In genomic region chr6:137633626-137634025, GRCm38 (mm10) we compare ENCODE assay signal across 28 mouse cellular contexts. TPM values are rescaled to one million over a fixed set of nuclear protein-coding genes. Genes with fewer than 3 reads are reported as not detected.
DNase-seq lines count a peak whose midpoint lies in the region; ATAC-seq lines count a peak whose summit lies in the region.
"Had no signal": no experiment of that assay in that cellular context is flagged by ENCODE, and none has a peak within 500 bp of the region (broad histone marks: within the 10 kb centered on the region; RNA-seq: fewer than 3 reads in every experiment).

No protein-coding gene starts in this region.

- H3K27ac ChIP-seq in forebrain, embryonic 11.5 days (ENCODE audit: low read depth, low read length) = no peak overlapping the region
- no peak overlapping the region for H3K27ac ChIP-seq in forebrain, embryonic 13.5 days
- H3K27ac ChIP-seq in embryonic facial prominence, embryonic 14.5 days (replicated peaks; ENCODE audit: low read depth, low read length) = no peak overlapping the region
- 0 out of 2 replicates have a peak overlapping the region, but pooled peaks have one; percentile 17 for H3K27ac ChIP-seq in limb, embryonic 13.5 days
- H3K27ac ChIP-seq: forebrain, embryonic 10.5 days; heart, embryonic 13.5 days; hindbrain, embryonic 10.5 days; hindbrain, embryonic 15.5 days; layer of hippocampus, adult 2 months; liver, embryonic 13.5 days had no signal

- WGBS in forebrain, embryonic 11.5 days = 43% methylated on average over 4 of the region's 4 CpGs
- WGBS in forebrain, embryonic 13.5 days = 39% methylated on average over 4 of the region's 4 CpGs
- 11% methylated on average over 4 of the region's 4 CpGs for WGBS in embryonic facial prominence, embryonic 14.5 days
- whole genome bisulfite sequencing in limb, embryonic 13.5 days = 8% methylated on average over 4 of the region's 4 CpGs

- peak; percentile 43 for DNase-seq in forebrain, embryonic 11.5 days (ENCODE audit: low spot score)
- DNase-seq in embryo, embryonic 11 days = peak; percentile 57
- peak; percentile 62 for DNase-seq in embryonic facial prominence, embryonic 14.5 days (ENCODE audit: low spot score)
- no peak for DNase-seq in gastrocnemius, postnatal 14 days
- DNase-seq in adrenal gland, adult 18-20 months (ENCODE audit: low spot score in 2 of 2) = no peak
- no peak for DNase-seq in layer of hippocampus, adult 9-11 months
- DNase-seq: adrenal gland, postnatal 14 days; forebrain, postnatal 0 days; heart, postnatal 10 days; kidney, adult 11 months; kidney, postnatal 25 days; left cerebral cortex, postnatal 4 days; liver, embryonic 13.5 days; lung, adult 18-20 months; lung, postnatal 4 days; midbrain, embryonic 14.5 days; right cerebral cortex, postnatal 14 days had no signal

- no peak overlapping the region for H3K4me3 ChIP-seq in forebrain, embryonic 11.5 days (ENCODE audit: low read depth, low read length)
- H3K4me3 ChIP-seq in forebrain, embryonic 13.5 days = no peak overlapping the region
- no peak overlapping the region for H3K4me3 ChIP-seq in embryonic facial prominence, embryonic 14.5 days (ENCODE audit: low read depth, low read length)
- no peak overlapping the region for H3K4me3 ChIP-seq in limb, embryonic 13.5 days
- H3K4me3 ChIP-seq: forebrain, embryonic 10.5 days; heart, embryonic 13.5 days; hindbrain, embryonic 10.5 days; hindbrain, embryonic 15.5 days; layer of hippocampus, adult 2 months; liver, embryonic 13.5 days; megakaryocyte, embryonic 14.5 days had no signal

- ATAC-seq in forebrain, embryonic 11.5 days (replicated peaks; ENCODE audit: low FRiP score) = no peak
- ATAC-seq in forebrain, embryonic 13.5 days = no peak
- ATAC-seq in embryonic facial prominence, embryonic 14.5 days (ENCODE audit: low read depth) = peak; percentile 33; the same call in 1 of the 2 replicates
- no peak for ATAC-seq in limb, embryonic 13.5 days (ENCODE audit: low FRiP score, low read depth)
- ATAC-seq: forebrain, postnatal 0 days; inflammation-experienced regulatory T-cells, adult 6 months; lung, postnatal 0 days; Patski had no signal

- no peaks in the 10 kb centered on the region for H3K27me3 ChIP-seq in forebrain, embryonic 11.5 days (ENCODE audit: control insufficient read depth, insufficient read depth, low read length)
- H3K27me3 ChIP-seq in forebrain, embryonic 13.5 days = no peaks in the 10 kb centered on the region
- no peaks in the 10 kb centered on the region for H3K27me3 ChIP-seq in embryonic facial prominence, embryonic 14.5 days (replicated peaks; ENCODE audit: control insufficient read depth, insufficient read depth, low read length)
- H3K27me3 ChIP-seq in limb, embryonic 13.5 days = no peaks in the 10 kb centered on the region
- H3K27me3 ChIP-seq: heart, embryonic 13.5 days; hindbrain, embryonic 15.5 days; liver, embryonic 13.5 days; Patski had no signal

- H3K4me2 ChIP-seq in forebrain, embryonic 11.5 days (ENCODE audit: low read depth, low read length, severe bottlenecking) = no peak overlapping the region
- no peak overlapping the region for H3K4me2 ChIP-seq in forebrain, embryonic 13.5 days
- 0 out of 2 replicates have a peak overlapping the region, but pooled peaks have one; percentile 1 for H3K4me2 ChIP-seq in embryonic facial prominence, embryonic 14.5 days (ENCODE audit: low read depth, low read length)
- peak overlapping the region; percentile 12; the same call in 1 of the 2 replicates for H3K4me2 ChIP-seq in limb, embryonic 13.5 days (replicated peaks)
- H3K4me2 ChIP-seq: heart, embryonic 13.5 days; hindbrain, embryonic 15.5 days; liver, embryonic 13.5 days had no signal

- H3K9me3 ChIP-seq in forebrain, embryonic 11.5 days (ENCODE audit: control insufficient read depth, low read length) = no peaks in the 10 kb centered on the region
- no peaks in the 10 kb centered on the region for H3K9me3 ChIP-seq in forebrain, embryonic 13.5 days (replicated peaks)
- no peaks in the 10 kb centered on the region for H3K9me3 ChIP-seq in embryonic facial prominence, embryonic 14.5 days (ENCODE audit: control insufficient read depth, low read length)
- H3K9me3 ChIP-seq in limb, embryonic 13.5 days = no peaks in the 10 kb centered on the region
- H3K9me3 ChIP-seq: forebrain, embryonic 10.5 days; heart, embryonic 13.5 days; hindbrain, embryonic 10.5 days; hindbrain, embryonic 15.5 days; liver, embryonic 13.5 days; megakaryocyte, embryonic 14.5 days had no signal

- H3K4me1 ChIP-seq in forebrain, embryonic 11.5 days (replicated peaks; ENCODE audit: control insufficient read depth, insufficient read depth, low read length) = 0 out of 2 replicates have a peak, but pooled peaks cover 3% of the 10 kb centered on the region
- peaks cover 11% of the 10 kb centered on the region for H3K4me1 ChIP-seq in forebrain, embryonic 13.5 days
- peaks cover 14% of the 10 kb centered on the region for H3K4me1 ChIP-seq in embryonic facial prominence, embryonic 14.5 days (ENCODE audit: control insufficient read depth, insufficient read depth, low read length)
- peaks cover 23% of the 10 kb centered on the region for H3K4me1 ChIP-seq in limb, embryonic 13.5 days
- H3K4me1 ChIP-seq: liver, embryonic 13.5 days had no signal

- H3K36me3 ChIP-seq in forebrain, embryonic 11.5 days (ENCODE audit: control insufficient read depth, insufficient read depth, low read length) = no peaks in the 10 kb centered on the region
- no peaks in the 10 kb centered on the region for H3K36me3 ChIP-seq in forebrain, embryonic 13.5 days (ENCODE audit: poor library complexity, severe bottlenecking)
- H3K36me3 ChIP-seq in embryonic facial prominence, embryonic 14.5 days (ENCODE audit: control insufficient read depth, insufficient read depth, low read length) = no peaks in the 10 kb centered on the region
- H3K36me3 ChIP-seq in limb, embryonic 13.5 days = no peaks in the 10 kb centered on the region
- H3K36me3 ChIP-seq: forebrain, embryonic 10.5 days; heart, embryonic 13.5 days; hindbrain, embryonic 10.5 days; hindbrain, embryonic 15.5 days; liver, embryonic 13.5 days had no signal

- H3K9ac ChIP-seq in forebrain, embryonic 11.5 days (ENCODE audit: low read length) = no peak overlapping the region
- no peak overlapping the region for H3K9ac ChIP-seq in forebrain, embryonic 13.5 days
- H3K9ac ChIP-seq in embryonic facial prominence, embryonic 14.5 days (ENCODE audit: low read depth, low read length) = no peak overlapping the region
- no peak overlapping the region for H3K9ac ChIP-seq in limb, embryonic 13.5 days
- H3K9ac ChIP-seq: forebrain, postnatal 0 days; heart, embryonic 13.5 days; hindbrain, embryonic 15.5 days; liver, embryonic 13.5 days had no signal

- intact Hi-C loops in gastrocnemius, postnatal 14 days (cut with DNase I; ENCODE audit: low total_unique reads) = no loop called here

RNA-seq across cellular contexts. Expression of gene Eps8, which starts 21.1 kb away (rescaled TPM):
- polyA plus RNA-seq in forebrain, embryonic 11.5 days (2014; fragmentation: Nextera tagmentation; extraction: Ambion mirVana) = 5.9 and 6.9 TPM in 2 replicates
- 6.7 and 7.5 TPM in 2 replicates for polyA plus RNA-seq in forebrain, embryonic 13.5 days (2015; fragmentation: Nextera tagmentation; extraction: Ambion mirVana)
- 28.7 and 35.9 TPM in 2 replicates for polyA plus RNA-seq in embryonic facial prominence, embryonic 14.5 days (2014; fragmentation: Nextera tagmentation; extraction: Ambion mirVana)
- polyA plus RNA-seq in limb, embryonic 13.5 days (2015; fragmentation: Nextera tagmentation; extraction: Ambion mirVana) = 29.2 and 31.9 TPM in 2 replicates
- total RNA-seq in gastrocnemius, postnatal 14 days (2021) = 10 to 100 TPM; 10.6 to 11.3 TPM
- 10 to 100 TPM; 19.5 to 20.9 TPM for total RNA-seq in adrenal gland, adult 18-20 months (2021)

Comparison
In these comparisons a context has a peak if more than half of its experiments do, and no peak if none do; other contexts are left out.
1. DNase-seq: peak in forebrain, embryonic 11.5 days (single experiment), embryo, embryonic 11 days (single experiment) and embryonic facial prominence, embryonic 14.5 days (single experiment); none in gastrocnemius, postnatal 14 days (single experiment), adrenal gland, adult 18-20 months (0 of 2) and layer of hippocampus, adult 9-11 months (single experiment).
2. H3K4me2 ChIP-seq: peak in embryonic facial prominence, embryonic 14.5 days (single experiment) and limb, embryonic 13.5 days (single experiment); none in forebrain, embryonic 11.5 days (single experiment) and forebrain, embryonic 13.5 days (single experiment).